Mouse (Mus musculus): Measurements from ENCODE around the gene Ikzf1. TPM values are rescaled to one million over a fixed set of nuclear protein-coding genes. Genes with fewer than 3 reads are reported as not detected.

Ikzf1 gene
- total and polyA plus RNA-seq, 2 experiments from 2014 or later, result 1.5 to 4.5 TPM

DNA sequence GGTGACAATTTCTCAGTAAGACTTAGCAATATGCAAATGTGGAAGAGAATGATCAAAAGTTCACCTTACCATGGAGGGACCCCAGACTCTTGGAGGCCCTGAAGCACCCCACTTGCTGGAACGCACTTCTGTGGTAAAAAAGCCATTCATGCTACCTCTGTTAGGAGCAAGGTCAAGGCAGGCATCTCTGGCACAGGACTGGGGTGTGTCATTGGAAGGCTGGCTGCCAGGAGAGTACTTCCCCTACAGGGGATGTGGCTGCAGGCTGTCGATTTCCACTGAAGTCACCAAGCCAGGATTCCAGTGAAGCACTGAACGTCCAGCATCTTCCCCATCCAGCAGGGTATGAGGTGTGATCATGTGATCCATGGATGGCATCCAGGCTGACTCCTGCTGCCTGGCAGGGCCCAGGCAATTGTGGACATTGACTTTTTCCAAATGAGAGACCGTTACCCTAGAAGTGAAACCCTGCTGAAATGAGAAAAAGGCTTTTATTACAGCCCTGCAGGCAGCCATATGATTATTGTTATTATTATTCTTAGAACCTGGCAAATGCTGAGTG lies 32.9 kb downstream of the Ikzf1 start:
- ATAC-seq (ENCODE audit: low FRiP score) (no peak), DNase-seq (ENCODE audit: low spot score) (no peak)
- H3K36me3 ChIP-seq (ENCODE audit: insufficient read depth, low read length), result no peaks in the 10 kb centered on the region
- no peak overlapping the region for H3K9ac ChIP-seq (replicated peaks; ENCODE audit: low read length, poor library complexity, severe bottlenecking)
- H3K4me3 ChIP-seq (ENCODE audit: low read depth, low read length), result no peak overlapping the region
- H3K27ac ChIP-seq (ENCODE audit: low read depth, low read length), result no peak overlapping the region
- no peak for TF ChIP-seq CTCF (IDR thresholded peaks at IDR 0.05)
- H3K4me1 ChIP-seq (ENCODE audit: insufficient read depth, low read length), result no peaks in the 10 kb centered on the region
- no peaks in the 10 kb centered on the region for H3K27me3 ChIP-seq (ENCODE audit: insufficient read depth, low read length)
- H3K4me2 ChIP-seq (ENCODE audit: low read depth, low read length, poor library complexity, severe bottlenecking), result no peak overlapping the region
- WGBS, result 74% methylated on average over 4 of the region's 4 CpGs
- H3K9me3 ChIP-seq (ENCODE audit: low read length), result no peaks in the 10 kb centered on the region

DNA sequence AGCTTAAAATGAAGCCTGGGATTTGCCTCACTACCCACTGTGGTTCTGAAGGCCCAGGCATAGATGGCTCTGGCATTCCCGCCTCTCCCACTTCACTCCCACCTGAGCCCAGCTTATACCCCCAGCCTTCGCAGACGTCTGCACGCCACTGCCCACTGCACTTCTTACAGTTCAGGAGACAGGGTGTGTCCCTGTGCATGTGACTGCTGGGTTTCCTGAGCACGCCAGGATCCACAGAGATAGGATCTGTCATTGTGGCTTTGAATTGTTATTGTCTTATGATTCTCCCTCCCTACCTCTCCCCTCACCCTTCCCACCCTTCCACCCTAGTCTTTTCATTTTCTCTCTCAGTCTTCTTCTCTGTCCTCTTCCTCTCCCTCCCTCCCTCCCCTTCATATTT lies 34.9 kb downstream of the Ikzf1 start:
- H3K27ac ChIP-seq (ENCODE audit: low read depth, low read length), result no peak overlapping the region
- TF ChIP-seq CTCF (IDR thresholded peaks at IDR 0.05), result no peak
- H3K27me3 ChIP-seq (ENCODE audit: insufficient read depth, low read length), result no peaks in the 10 kb centered on the region
- DNase-seq (ENCODE audit: low spot score) (no peak), ATAC-seq (ENCODE audit: low FRiP score) (no peak)
- whole genome bisulfite sequencing, result 78% methylated on average over 5 of the region's 5 CpGs
- H3K9ac ChIP-seq (replicated peaks; ENCODE audit: low read length, poor library complexity, severe bottlenecking), result no peak overlapping the region
- no peaks in the 10 kb centered on the region for H3K36me3 ChIP-seq (ENCODE audit: insufficient read depth, low read length)
- H3K9me3 ChIP-seq (ENCODE audit: low read length), result no peaks in the 10 kb centered on the region
- H3K4me2 ChIP-seq (ENCODE audit: low read depth, low read length, poor library complexity, severe bottlenecking), result no peak overlapping the region
- H3K4me3 ChIP-seq (ENCODE audit: low read depth, low read length), result no peak overlapping the region
- no peaks in the 10 kb centered on the region for H3K4me1 ChIP-seq (ENCODE audit: insufficient read depth, low read length)

DNA sequence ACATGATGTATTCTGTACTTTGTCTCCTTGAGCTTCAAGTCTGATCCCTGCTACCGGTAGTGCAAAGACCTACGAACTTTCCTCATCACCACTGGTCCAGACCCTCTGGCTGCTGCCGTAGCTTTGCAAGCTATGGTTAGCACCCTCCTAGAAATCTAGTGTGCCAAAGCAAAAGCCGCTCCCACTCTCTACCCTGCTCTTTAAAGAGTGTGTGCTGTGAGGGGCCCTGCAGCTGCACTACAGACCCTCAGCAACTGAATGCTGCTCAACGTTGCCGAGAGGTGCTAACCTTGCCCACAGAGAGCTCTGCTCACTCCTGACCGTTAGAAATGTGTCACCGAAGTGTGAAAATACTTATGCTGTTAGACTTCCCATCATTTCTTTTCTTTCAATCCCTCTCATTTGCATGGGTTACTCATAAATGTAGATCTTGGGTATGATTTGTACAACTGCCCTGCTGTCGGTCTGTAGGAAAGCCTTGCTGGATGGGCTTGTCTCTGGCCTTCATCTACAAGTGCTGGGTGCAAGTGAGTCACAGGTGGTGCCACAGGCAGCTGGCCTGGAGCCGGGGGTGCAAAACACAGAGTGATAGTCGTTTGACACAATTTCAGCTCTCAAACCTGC lies 40.6 kb downstream of the Ikzf1 start:
- Histone ChIP-seq H3K9ac (replicated peaks; ENCODE audit: low read length, poor library complexity, severe bottlenecking) (no peak overlapping the region), H3K4me2 (ENCODE audit: low read depth, low read length, poor library complexity, severe bottlenecking) (no peak overlapping the region), H3K27ac (ENCODE audit: low read depth, low read length) (no peak overlapping the region), H3K9me3 (ENCODE audit: low read length) (no peaks in the 10 kb centered on the region), H3K4me1 (ENCODE audit: insufficient read depth, low read length) (no peaks in the 10 kb centered on the region), H3K36me3 (ENCODE audit: insufficient read depth, low read length) (no peaks in the 10 kb centered on the region), H3K27me3 (ENCODE audit: insufficient read depth, low read length) (no peaks in the 10 kb centered on the region), H3K4me3 (ENCODE audit: low read depth, low read length) (no peak overlapping the region)
- WGBS, result 91% methylated on average over 11 of the region's 11 CpGs
- no peak for DNase-seq (ENCODE audit: low spot score)
- TF ChIP-seq CTCF (IDR thresholded peaks at IDR 0.05), result no peak
- no peak for ATAC-seq (ENCODE audit: low FRiP score)

DNA sequence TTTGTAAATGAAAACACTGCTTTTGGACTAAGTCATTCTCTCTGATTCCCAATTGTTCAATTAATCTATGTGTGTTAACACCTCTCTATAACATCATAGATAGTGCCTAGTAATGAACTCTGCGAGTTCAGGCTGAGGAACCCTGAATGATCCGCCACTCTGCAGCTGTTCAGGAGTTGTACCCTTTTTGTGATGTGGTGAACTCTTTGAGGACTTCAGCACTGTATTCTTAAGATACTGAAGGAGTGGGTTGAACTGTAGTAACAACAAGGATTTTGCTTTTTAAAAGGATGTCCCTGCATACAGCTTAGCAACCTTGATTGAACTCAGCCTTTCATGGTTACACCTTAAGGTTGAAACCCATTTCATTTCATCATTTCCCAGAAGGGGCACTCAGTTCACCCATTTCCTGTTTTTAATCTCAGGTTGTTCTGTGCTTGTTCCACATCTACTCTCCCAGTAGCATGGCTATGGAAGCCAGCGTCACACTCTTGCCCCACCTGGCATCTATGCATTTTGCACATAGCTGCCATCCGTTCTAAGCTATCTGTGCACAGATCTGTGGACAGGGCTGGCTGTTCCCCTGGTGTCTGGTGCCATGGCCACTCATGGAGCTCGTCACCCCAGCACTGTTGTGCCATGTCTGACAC lies 41.2 kb downstream of the Ikzf1 start:
- 86% methylated on average over 5 of the region's 5 CpGs for WGBS
- H3K27ac ChIP-seq (ENCODE audit: low read depth, low read length), result no peak overlapping the region
- H3K4me3 ChIP-seq (ENCODE audit: low read depth, low read length), result no peak overlapping the region
- H3K9me3 ChIP-seq (ENCODE audit: low read length), result no peaks in the 10 kb centered on the region
- H3K27me3 ChIP-seq (ENCODE audit: insufficient read depth, low read length), result no peaks in the 10 kb centered on the region
- H3K9ac ChIP-seq (replicated peaks; ENCODE audit: low read length, poor library complexity, severe bottlenecking), result no peak overlapping the region
- ATAC-seq (ENCODE audit: low FRiP score), result no peak
- no peak overlapping the region for H3K4me2 ChIP-seq (ENCODE audit: low read depth, low read length, poor library complexity, severe bottlenecking)
- no peaks in the 10 kb centered on the region for H3K4me1 ChIP-seq (ENCODE audit: insufficient read depth, low read length)
- TF ChIP-seq CTCF (IDR thresholded peaks at IDR 0.05), result no peak
- H3K36me3 ChIP-seq (ENCODE audit: insufficient read depth, low read length), result no peaks in the 10 kb centered on the region
- DNase-seq (ENCODE audit: low spot score), result no peak

DNA sequence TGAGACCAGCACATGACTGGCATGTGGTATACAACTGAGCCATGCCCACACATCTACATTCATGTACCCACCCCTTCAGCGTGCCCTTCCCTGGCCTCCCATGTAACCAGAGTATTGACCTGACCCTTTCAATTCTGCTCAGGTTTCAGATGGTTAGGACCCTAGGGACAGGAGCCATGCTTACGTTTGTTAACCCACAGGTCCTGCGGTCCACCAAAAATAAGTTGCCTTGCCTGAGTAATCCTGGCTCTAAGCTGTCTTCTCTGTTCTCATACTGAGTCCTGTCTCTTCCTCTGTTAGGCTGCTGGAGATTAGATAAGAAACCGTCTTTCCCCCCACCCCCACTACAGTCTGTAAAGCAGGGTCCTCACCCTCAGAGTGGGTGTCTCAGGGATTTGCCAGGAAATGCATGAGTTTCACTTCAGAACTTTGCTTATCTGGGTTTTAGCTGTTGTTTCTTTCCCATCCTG lies 42.0 kb downstream of the Ikzf1 start:
- H3K36me3 ChIP-seq (ENCODE audit: insufficient read depth, low read length), result no peaks in the 10 kb centered on the region
- no peak overlapping the region for H3K27ac ChIP-seq (ENCODE audit: low read depth, low read length)
- no peak overlapping the region for H3K4me3 ChIP-seq (ENCODE audit: low read depth, low read length)
- H3K27me3 ChIP-seq (ENCODE audit: insufficient read depth, low read length), result no peaks in the 10 kb centered on the region
- 86% methylated on average over 4 of the region's 4 CpGs for WGBS
- no peaks in the 10 kb centered on the region for H3K9me3 ChIP-seq (ENCODE audit: low read length)
- H3K9ac ChIP-seq (replicated peaks; ENCODE audit: low read length, poor library complexity, severe bottlenecking), result no peak overlapping the region
- ATAC-seq (ENCODE audit: low FRiP score), result no peak
- TF ChIP-seq CTCF (IDR thresholded peaks at IDR 0.05), result no peak
- no peaks in the 10 kb centered on the region for H3K4me1 ChIP-seq (ENCODE audit: insufficient read depth, low read length)
- no peak for DNase-seq (ENCODE audit: low spot score)
- H3K4me2 ChIP-seq (ENCODE audit: low read depth, low read length, poor library complexity, severe bottlenecking), result no peak overlapping the region

DNA sequence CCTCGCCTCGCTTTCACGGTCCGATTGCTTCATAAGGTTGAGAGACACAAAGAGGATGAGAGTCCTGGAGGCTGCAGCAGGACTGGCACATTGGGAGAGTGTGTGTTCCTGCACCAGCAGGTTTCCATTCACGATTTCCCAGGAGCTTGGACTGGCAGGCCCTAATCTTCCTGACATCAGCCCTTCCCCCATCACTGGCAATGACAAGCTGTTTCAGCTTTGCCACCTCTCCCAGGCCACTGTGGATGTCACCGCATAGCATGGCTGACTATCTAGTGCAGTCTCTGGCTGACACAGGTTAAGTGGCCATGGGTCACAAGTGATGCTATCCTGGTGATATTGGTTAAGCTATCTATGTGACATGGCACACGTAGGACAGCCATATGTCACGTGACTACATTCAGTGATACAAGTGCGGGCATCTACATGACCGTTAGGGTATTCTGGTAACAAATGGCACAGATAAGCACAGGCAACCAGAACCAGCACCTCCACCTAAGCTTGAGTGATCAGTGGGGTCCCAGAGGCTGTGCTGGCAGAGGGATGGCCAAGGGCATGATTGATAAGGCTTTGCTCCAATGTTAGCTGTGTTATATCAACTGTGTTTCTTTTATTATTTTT lies 43.2 kb downstream of the Ikzf1 start:
- Histone ChIP-seq H3K9ac (replicated peaks; ENCODE audit: low read length, poor library complexity, severe bottlenecking) (no peak overlapping the region), H3K4me2 (ENCODE audit: low read depth, low read length, poor library complexity, severe bottlenecking) (no peak overlapping the region), H3K4me1 (ENCODE audit: insufficient read depth, low read length) (no peaks in the 10 kb centered on the region), H3K27ac (ENCODE audit: low read depth, low read length) (no peak overlapping the region), H3K4me3 (ENCODE audit: low read depth, low read length) (no peak overlapping the region), H3K36me3 (ENCODE audit: insufficient read depth, low read length) (no peaks in the 10 kb centered on the region), H3K9me3 (ENCODE audit: low read length) (no peaks in the 10 kb centered on the region), H3K27me3 (ENCODE audit: insufficient read depth, low read length) (no peaks in the 10 kb centered on the region)
- 87% methylated on average over 10 of the region's 10 CpGs for WGBS
- no peak for DNase-seq (ENCODE audit: low spot score)
- TF ChIP-seq CTCF (IDR thresholded peaks at IDR 0.05), result no peak
- ATAC-seq (ENCODE audit: low FRiP score), result no peak
